Mouse (Mus musculus) R1 (cell line): ENCODE data around the gene Klhl29.

Experiments
- DNase-seq: peaks from one replicate; pipeline ENCODE4 v3.0.0-alpha.2; 2018; ENCODE audit warnings: low read depth, low spot score

The Klhl29 gene

DNA sequence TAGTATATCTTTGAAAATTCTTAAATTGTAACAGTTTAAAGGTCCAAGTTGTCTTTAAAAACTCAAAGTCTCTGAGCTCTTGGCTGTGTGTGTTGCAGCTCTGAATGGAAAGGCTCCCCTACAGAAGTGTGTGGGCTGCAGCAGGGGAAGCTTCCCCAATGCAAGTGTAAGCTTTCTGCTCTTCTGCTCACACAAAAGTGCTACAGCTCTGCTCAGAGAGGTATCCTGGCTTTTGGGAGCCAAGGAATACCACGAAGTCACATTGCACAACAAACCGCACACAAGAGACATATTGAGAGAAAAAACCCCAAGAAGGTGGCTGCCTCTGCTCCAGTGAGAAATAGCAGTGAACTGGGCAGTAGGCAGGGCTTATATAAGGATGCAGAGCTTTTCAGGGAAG is 337.5 kb downstream of the Klhl29 start:
- DNase-seq: no peak

DNA sequence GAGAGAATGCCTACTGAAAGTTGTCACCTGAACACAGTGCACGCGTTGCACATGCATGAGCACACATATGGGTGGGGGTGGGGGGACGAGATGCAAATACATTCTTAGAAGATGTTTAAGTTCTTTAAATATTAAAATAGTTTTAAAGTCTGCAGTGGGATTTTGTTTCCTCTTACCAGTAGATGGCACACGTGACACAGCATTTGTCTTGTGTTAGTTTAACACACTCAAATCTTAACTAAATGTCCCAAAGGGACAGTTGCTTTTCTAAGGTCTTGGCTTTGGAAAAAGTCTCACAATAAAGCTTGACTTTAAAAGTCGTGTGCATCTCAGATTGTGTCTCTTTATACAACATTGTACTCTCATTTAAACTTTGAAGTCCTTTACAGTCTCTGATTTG is 346.4 kb downstream of the Klhl29 start:
- DNase-seq: no peak
